Mouse (Mus musculus) left cerebral cortex, postnatal 14 days (tissue): ENCODE measurements around the gene Anks6. TPM values are rescaled to one million over a fixed set of nuclear protein-coding genes. Genes with fewer than 3 reads are reported as not detected.
A peak's percentile ranks its signal among the peaks of the same experiment; 100 is the strongest.
"Not testable (repeated sequence)": the region's sequence is repeated elsewhere in the genome, so short reads cannot be mapped to it uniquely, and the experiment has no call there.

Source experiments
- DNase-seq, 2 experiments: peaks; one replicate each; pipeline ENCODE4 v3.0.0; 2021 to 2022; ENCODE audit warnings: low spot score in 2 of 2, mixed read lengths in 1 of 2
- intact Hi-C: fragments of 180-260 bp; cut with DNase I; formaldehyde crosslinking; loops from one replicate; pipeline ENCODE4 v1.15.1; 2025
- long read RNA-seq, 2 experiments: library from polyadenylated mRNA; stranded (forward); transcript quantifications; one replicate each; pipeline ENCODE4 v2.0.0; 2021
- total RNA-seq, 2 experiments: library from RNA; stranded (reverse); gene quantifications; 2 replicates each; pipeline ENCODE4 v1.2.3; 2021

Anks6 gene
- 10 to 100 TPM; 18.4 to 22.6 TPM for total RNA-seq
- long read RNA-seq, experiment 1, partial matches to known transcripts, result 3 of 13 reads
- long read RNA-seq, experiment 1, other reads (novel, unspliced or antisense), result 10 of 13 reads
- long read RNA-seq, experiment 2, partial matches to known transcripts, result 4 of 16 reads
- long read RNA-seq, experiment 2, other reads (novel, unspliced or antisense), result 10 of 16 reads

- peak; percentile 77 to 81 for DNase-seq
- intact Hi-C loops, result loop anchor here (10.0 kb wide), 1 partner anchor 552 kb away; no protein-coding TSS in a partner anchor
These were observed at the start of gene Anks6 for GRCm38 (mm10) chr4:47056791-47057509. TSS of gene Anks6 (minus strand) at chr4:47057427.

DNA sequence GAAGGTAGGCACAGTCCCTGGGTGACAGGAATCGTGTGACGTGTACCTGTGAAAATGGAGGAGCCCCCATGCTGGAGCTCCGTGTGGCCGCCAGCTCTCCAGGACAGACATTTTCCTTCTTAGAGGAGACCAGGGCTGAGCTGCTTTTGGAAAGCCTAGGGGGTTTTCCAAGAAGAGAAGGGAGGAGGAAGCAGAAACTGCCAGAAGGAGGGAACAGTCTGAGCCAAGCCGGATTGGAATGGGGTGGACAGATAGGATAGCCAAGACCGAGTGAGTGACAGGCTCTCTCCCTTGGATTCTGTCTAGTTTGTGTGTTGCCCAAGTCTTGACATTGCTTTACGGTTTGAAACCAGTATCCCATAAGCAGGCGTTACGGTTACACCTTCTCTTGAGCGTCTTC lies 46.3 kb upstream of the Anks6 start:
- intact Hi-C loops, result no loop called here
- DNase-seq, result no peak

DNA sequence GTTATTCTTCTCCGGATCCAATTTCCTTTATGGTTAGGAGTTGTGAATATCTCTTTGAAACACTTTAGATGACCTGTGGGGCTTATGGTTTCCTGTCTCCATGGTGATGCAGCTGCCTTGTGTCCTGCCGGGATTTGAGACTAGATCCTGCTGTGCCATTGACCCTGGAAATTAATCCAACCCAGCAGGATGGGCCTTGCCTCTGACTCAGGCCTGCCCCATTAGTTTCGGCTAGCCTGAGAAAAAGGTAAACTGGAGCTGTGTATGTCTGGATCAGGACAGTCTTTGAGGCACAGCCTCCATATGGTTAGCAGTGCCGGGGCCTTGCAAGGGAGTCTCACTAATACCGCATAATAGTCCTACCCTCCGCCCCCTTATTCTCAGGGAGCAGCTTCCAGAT lies 36.4 kb upstream of the Anks6 start:
- intact Hi-C loops, result no loop called here
- DNase-seq, result no peak

GRCm38 (mm10) chr4:47093161-47093560 lies 35.9 kb upstream of the Anks6 start:
- no peak for DNase-seq
- intact Hi-C loops, result no loop called here

DNA sequence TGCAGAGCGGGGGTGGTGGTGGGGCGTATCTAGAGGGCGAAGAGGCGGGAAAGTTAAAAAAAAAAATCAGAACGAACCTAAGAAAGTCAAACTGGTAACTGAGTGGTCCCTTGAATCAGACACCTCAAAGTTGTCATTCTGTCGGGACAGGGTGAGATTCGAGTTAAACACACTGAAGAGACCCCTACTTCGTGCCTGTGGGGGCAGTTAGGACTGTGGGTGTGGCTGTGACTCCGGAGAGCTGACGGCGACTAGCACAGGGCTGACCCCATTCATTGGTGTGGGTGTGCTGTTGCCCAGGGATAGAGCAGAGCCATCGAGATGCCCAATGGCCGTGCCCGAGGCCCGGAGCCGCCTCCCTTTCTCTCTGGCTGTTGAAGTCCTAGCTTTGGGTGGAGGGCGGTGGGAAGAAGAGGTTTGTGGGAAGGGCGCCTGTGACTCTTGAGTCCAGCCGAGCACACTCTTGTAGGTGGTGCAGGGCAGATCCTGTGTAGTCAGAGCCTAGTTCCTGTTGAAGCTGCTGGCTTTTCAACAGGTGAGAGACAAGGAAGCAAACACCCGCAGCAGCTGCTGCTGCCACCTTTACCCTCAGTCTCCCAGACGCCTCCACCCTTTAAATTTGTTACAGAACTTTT lies 35.3 kb upstream of the Anks6 start:
- DNase-seq, result no peak
- intact Hi-C loops, result no loop called here

DNA sequence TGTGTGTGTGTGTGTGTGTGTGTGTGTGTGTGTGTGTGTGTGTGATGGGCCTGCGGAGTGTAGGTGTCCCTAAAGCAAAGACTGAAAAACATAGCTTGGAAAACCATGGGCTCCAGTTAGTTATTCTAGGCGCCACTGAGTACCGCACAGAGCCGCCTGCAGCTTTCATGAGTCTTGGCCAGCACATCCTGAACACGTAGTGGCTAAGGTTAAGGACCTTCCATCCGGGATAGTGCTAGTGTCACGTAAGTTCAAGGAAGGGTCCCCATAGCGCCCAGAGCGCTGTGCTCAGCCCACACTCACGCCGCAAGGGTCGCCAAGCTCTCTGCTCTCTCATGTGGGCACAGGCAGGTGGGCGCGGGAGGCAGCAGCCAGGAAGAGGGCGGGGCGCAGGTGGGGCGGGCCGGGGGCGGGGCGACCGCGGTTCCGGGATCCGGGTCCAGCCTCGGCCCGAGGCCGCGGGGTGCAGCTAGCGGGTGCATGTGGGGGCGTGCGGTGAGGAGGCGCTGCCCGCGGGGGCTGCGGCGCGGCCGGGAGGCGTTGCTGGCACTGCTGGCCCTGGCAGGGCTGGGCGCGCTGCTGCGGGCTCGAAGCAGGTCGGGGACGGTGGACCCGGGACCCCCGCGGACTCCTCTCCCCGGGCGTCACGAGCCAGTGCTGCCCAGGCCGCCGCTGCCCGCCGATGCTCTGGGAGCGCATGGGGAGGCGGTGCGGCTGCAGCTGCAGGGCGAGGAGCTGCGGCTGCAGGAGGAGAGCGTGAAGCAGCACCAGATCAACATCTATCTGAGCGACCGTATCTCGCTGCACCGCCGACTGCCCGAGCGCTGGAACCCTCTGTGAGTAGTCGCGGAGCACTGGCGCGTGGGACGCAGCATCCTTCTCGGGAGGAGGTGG lies 34.5 kb upstream of the Anks6 start, which contains the start of gene Galnt12:
Gene Galnt12 (plus strand): TSS at position 417 of the 894 bp plus-strand sequence.
- peak in 1 of 2 experiments; percentile 41 for DNase-seq
- intact Hi-C loops, result no loop called here

GRCm38 (mm10) chr4:47088671-47089070 lies 31.4 kb upstream of the Anks6 start:
- intact Hi-C loops, result no loop called here
- no peak for DNase-seq

GRCm38 (mm10) chr4:47083824-47084223 lies 26.6 kb upstream of the Anks6 start:
- DNase-seq, result no peak
- intact Hi-C loops, result no loop called here

DNA sequence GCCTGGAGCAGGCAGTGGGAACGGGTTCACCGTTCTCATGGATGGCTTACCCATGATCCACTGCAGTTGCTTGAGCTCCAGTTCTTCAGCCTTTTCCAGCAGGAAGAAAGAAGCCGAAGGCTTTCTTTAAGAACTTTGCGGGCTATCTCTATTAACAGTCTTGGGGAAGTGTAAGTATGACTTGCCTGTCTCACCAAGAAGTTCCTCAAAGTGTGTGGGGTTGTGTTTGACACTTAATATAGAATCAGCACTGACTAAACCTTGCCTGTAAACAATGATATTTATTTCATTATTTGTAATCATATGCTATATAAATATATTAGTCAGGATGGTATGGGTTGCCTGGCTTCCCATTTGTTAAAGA lies 23.4 kb upstream of the Anks6 start:
- intact Hi-C loops, result no loop called here
- no peak for DNase-seq

- no peak for DNase-seq
- intact Hi-C loops, result no loop called here
These were observed 22.9 kb upstream of the Anks6 start for GRCm38 (mm10) chr4:47079997-47080646.

GRCm38 (mm10) chr4:47075054-47075453 lies 17.8 kb upstream of the Anks6 start:
- intact Hi-C loops, result no loop called here

GRCm38 (mm10) chr4:47060900-47061299 lies 3.7 kb upstream of the Anks6 start:
- no peak for DNase-seq
- intact Hi-C loops, result no loop called here

More at GRCm38 (mm10) chr4:47075054-47075453, 17.8 kb upstream of the Anks6 start:
- no peak for DNase-seq

DNA sequence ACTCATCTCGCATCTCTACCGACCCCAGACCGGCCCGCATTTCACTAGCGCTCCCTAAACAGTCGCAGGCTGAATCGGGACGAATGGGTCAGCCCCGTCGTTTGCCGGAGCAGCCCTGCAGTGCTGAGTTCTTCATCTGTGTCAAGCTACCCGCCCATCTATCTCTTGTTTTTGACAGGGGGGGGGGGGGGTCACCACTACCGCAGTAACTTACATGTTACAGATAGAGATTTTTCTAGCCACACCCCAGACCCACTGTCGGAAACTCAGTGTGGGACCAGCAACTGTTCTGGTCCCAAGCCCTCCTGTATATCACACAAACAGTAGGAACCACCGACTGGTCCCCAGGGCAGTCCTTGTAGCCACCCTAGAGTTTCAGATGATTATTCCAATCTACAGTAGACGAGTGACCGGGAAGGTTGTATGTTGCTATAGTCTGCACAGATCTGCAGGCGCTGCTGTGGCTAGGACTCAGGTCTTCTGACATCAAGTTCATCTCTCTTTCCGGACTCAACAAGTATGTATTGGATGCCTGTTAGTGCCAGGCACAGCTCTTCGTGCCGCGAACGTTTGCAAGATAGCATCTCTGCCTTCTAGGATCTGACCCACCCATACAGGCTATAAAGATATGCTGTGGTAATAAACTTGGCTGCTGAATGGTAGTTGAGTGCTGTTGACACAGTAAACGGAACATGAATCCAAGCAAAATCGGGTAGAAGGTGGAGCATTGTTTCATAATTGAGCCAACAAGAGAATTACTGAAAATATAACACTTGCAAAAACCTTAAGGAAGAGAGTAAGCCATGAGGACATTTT lies 491 bp upstream of the Anks6 start:
- intact Hi-C loops, result loop anchor here (10.0 kb wide), 1 partner anchor 553 kb away; no protein-coding TSS in a partner anchor

GRCm38 (mm10) chr4:47055570-47056080 lies 1.6 kb downstream of the Anks6 start:
- DNase-seq, result no peak
- intact Hi-C loops, result loop anchor here (10.0 kb wide), 1 partner anchor 551 kb away; no protein-coding TSS in a partner anchor

More for the DNA sequence above, 491 bp upstream of the Anks6 start:
- no peak for DNase-seq

DNA sequence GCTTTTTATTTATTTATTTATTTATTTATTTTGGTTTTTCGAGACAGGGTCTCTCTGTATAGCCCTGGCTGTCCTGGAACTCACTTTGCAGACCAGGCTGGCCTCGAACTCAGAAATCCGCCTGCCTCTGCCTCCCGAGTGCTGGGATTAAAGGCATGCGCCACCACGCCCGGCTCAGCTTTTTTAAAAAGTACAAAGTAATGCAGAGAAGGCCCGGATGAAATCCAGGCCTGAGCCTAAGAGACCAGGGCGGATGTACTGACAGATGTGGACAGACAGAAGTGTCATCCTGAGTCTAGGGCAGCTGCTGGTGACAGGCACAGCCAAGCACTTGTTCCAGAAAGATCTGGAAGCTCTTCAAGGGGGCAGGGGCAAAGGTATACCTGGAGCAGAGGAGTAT lies 2.1 kb downstream of the Anks6 start:
- intact Hi-C loops, result loop anchor here (10.0 kb wide), 1 partner anchor 550 kb away; no protein-coding TSS in a partner anchor
- DNase-seq, result not testable (repeated sequence)

DNA sequence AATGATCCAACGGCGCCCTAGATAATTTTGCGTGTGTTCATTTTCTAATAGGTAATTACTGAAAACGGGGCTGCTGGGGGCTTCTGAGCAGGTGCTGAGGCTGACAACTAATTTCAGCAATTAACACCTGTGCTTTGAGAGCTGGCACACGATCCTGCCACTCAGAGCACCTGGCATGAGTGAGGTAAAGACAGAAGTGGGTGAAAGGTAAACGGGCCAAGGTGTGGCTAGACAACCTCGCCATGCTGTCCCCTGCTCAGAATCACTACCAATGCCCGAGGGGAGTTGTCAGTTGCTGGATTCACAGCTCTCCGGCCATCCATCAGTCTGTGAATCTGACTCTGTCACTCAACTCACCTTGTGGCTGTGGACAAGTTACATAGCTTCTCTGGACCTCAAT lies 5.3 kb downstream of the Anks6 start:
- intact Hi-C loops, result loop anchor here (10.0 kb wide), 1 partner anchor 547 kb away; no protein-coding TSS in a partner anchor
- no peak for DNase-seq

- DNase-seq, result no peak
- intact Hi-C loops, result loop anchor here (10.0 kb wide), 1 partner anchor 546 kb away; no protein-coding TSS in a partner anchor
These were observed 6.4 kb downstream of the Anks6 start for GRCm38 (mm10) chr4:47050642-47051381.
